Mouse (Mus musculus) liver, embryonic 16.5 days (tissue): ENCODE measurements around the gene Cacna2d2. TPM values are rescaled to one million over a fixed set of nuclear protein-coding genes. Genes with fewer than 3 reads are reported as not detected.

Experiments used
- ATAC-seq: fragments of 200-750 bp; cut with Nextera tagmentation; 2 replicates; pipeline ENCODE4 v1.8.0; 2017; ENCODE audit warnings: low read depth, mild to moderate bottlenecking, moderate number of reproducible peaks, moderate library complexity
- H3K27ac ChIP-seq: fragments of 300-500 bp; sonication (generic); 2 replicates; pipeline ENCODE4 v1.5.1; 2014; ENCODE audit warnings: mild to moderate bottlenecking, low read length
- H3K27me3 ChIP-seq: fragments of 300-500 bp; sonication (generic); 2 replicates; pipeline ENCODE4 v1.6.1; 2014; ENCODE audit warnings: low read depth, low read length, mixed read lengths; ENCODE audit not compliant: control insufficient read depth, insufficient read depth
- H3K36me3 ChIP-seq: fragments of 300-500 bp; sonication (generic); 2 replicates; pipeline ENCODE4 v1.6.1; 2014; ENCODE audit warnings: mild to moderate bottlenecking; ENCODE audit not compliant: control insufficient read depth, insufficient read depth
- H3K4me1 ChIP-seq: fragments of 300-500 bp; sonication (generic); 2 replicates; pipeline ENCODE4 v1.6.1; 2014; ENCODE audit warnings: low read depth, low read length, mixed read lengths; ENCODE audit not compliant: control insufficient read depth
- H3K4me2 ChIP-seq: fragments of 300-500 bp; sonication (generic); 2 replicates; pipeline ENCODE4 v1.6.1; 2014; ENCODE audit warnings: low read depth, low read length, mixed read lengths
- H3K4me3 ChIP-seq: fragments of 300-500 bp; sonication (generic); 2 replicates; pipeline ENCODE4 v1.5.1; 2014; ENCODE audit warnings: low read depth, mild to moderate bottlenecking, low read length
- H3K9ac ChIP-seq: fragments of 300-500 bp; sonication (generic); 2 replicates; pipeline ENCODE4 v1.6.1; 2014; ENCODE audit warnings: low read depth, low read length
- H3K9me3 ChIP-seq: fragments of 300-500 bp; sonication (generic); replicated peaks from 2 replicates; pipeline ENCODE4 v1.6.1; 2016; ENCODE audit warnings: low read length; ENCODE audit not compliant: control insufficient read depth
- WGBS: fragments of 180-500 bp; shearing (Covaris S2); extraction: QIAGEN DNeasy Blood & Tissue Kit; methylation state at CpG from one replicate; pipeline ENCODE4 v1.1.7; 2014; ENCODE audit not compliant: insufficient replicate concordance; 5-methylcytosine and 5-hydroxymethylcytosine counted together
- polyA plus RNA-seq: library from polyadenylated mRNA; unstranded; fragments of >200 nt; fragmentation: Nextera tagmentation; extraction: Ambion mirVana; gene quantifications from 2 replicates; pipeline ENCODE4 v1.2.1, GENCODE M21; 2015

The Cacna2d2 gene
- polyA plus RNA-seq, 1 experiment from 2014 or later: not detected

- 60% methylated on average over 5 of the region's 5 CpGs for WGBS
- Histone ChIP-seq H3K27me3 (no peaks in the 10 kb centered on the region), H3K4me2 (no peak overlapping the region)
Measured at GRCm38 (mm10) chr9:107420898-107421297, 21.5 kb downstream of the Cacna2d2 start.

GRCm38 (mm10) chr9:107422878-107423277 lies 23.5 kb downstream of the Cacna2d2 start:
- H3K27me3 ChIP-seq: no peaks in the 10 kb centered on the region; the same call in 1 of the 2 replicates
- 44% methylated on average over 2 of the region's 2 CpGs for WGBS
- H3K4me2 ChIP-seq: no peak overlapping the region
- H3K9ac ChIP-seq: no peak overlapping the region
- no peak for ATAC-seq
- no peaks in the 10 kb centered on the region for H3K9me3 ChIP-seq
- H3K36me3 ChIP-seq: no peaks in the 10 kb centered on the region
- H3K4me1 ChIP-seq: no peaks in the 10 kb centered on the region
- no peak overlapping the region for H3K27ac ChIP-seq
- H3K4me3 ChIP-seq: no peak overlapping the region

More at GRCm38 (mm10) chr9:107420898-107421297, 21.5 kb downstream of the Cacna2d2 start:
- Histone ChIP-seq H3K36me3 (no peaks in the 10 kb centered on the region), H3K9ac (no peak overlapping the region), H3K4me1 (no peaks in the 10 kb centered on the region), H3K4me3 (no peak overlapping the region), H3K9me3 (no peaks in the 10 kb centered on the region), H3K27ac (no peak overlapping the region)
- no peak for ATAC-seq

DNA sequence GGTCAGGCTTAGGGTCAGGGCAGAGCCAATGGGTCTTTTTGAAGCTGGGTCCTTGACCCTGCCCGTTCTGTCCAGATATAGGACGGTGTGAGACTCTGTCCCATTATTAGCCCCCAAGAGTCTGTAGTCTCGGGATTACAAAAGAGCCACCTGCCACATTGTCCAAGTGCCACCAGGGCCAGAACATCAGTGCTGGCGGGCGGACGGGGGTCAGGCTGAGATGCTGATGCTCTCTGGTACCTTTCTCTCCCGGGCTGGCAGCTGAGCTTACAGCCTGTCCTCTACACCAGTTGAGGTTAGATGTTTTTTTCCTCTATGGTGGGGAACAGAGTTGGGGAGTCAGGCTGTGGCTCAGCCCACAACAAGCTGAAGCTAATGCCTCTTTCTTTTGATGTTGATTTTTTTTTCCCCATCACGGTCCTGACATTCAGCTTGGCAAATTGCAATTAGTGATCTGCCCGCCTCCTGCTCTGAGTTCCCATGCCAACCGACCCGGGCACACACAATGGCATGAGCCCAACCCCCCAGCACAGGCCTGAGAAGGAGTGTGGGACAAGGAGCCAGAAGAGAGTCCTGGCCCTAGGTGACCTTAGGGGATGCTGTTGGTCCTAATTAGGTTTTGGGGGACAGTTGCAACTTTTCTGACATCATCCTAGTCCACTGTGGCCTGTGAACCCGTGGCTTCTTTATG lies 25.2 kb downstream of the Cacna2d2 start:
- Histone ChIP-seq H3K27me3 (no peaks in the 10 kb centered on the region; the same call in 1 of the 2 replicates), H3K9ac (no peak overlapping the region), H3K36me3 (no peaks in the 10 kb centered on the region), H3K4me1 (no peaks in the 10 kb centered on the region), H3K4me3 (no peak overlapping the region), H3K9me3 (no peaks in the 10 kb centered on the region), H3K27ac (no peak overlapping the region), H3K4me2 (no peak overlapping the region)
- 59% methylated on average over 12 of the region's 12 CpGs for WGBS
- ATAC-seq: no peak

DNA sequence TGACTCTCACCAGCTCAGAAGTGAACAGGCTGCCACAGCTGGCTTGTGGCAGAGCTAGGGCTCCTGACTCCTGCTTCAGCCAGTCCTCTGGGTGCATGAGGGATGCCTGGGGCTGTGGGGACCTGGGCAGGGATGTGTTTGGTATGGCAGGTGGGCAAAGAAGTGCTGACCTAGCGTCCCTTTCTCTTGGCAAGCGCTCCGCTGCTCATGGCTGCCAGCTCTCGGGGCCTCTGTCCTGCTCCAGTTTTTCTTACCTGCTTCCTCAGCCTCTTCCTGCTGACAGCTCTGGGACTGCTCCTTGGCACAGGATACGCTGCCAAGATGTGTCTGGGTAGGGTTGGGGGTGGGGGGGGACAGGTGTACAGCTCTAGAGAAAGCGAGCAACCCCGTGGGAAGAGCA lies 28.5 kb downstream of the Cacna2d2 start:
- H3K27me3 ChIP-seq: no peaks in the 10 kb centered on the region; the same call in 1 of the 2 replicates
- no peak overlapping the region for H3K9ac ChIP-seq
- no peaks in the 10 kb centered on the region for H3K36me3 ChIP-seq
- WGBS: 60% methylated on average over 7 of the region's 7 CpGs
- no peaks in the 10 kb centered on the region for H3K4me1 ChIP-seq
- ATAC-seq: no peak
- no peak overlapping the region for H3K4me3 ChIP-seq
- no peak overlapping the region for H3K4me2 ChIP-seq
- H3K27ac ChIP-seq: no peak overlapping the region
- no peaks in the 10 kb centered on the region for H3K9me3 ChIP-seq

- ATAC-seq: no peak
- 43% methylated on average over 5 of the region's 5 CpGs for WGBS
- no peaks in the 10 kb centered on the region for H3K4me1 ChIP-seq
- H3K9ac ChIP-seq: no peak overlapping the region
- no peaks in the 10 kb centered on the region; the same call in 1 of the 2 replicates for H3K27me3 ChIP-seq
- no peak overlapping the region for H3K27ac ChIP-seq
- H3K4me2 ChIP-seq: no peak overlapping the region
- no peaks in the 10 kb centered on the region for H3K36me3 ChIP-seq
- H3K4me3 ChIP-seq: no peak overlapping the region
- H3K9me3 ChIP-seq: no peaks in the 10 kb centered on the region
Measured at GRCm38 (mm10) chr9:107428451-107429186, 29.2 kb downstream of the Cacna2d2 start.

GRCm38 (mm10) chr9:107430445-107430844 lies 31.0 kb downstream of the Cacna2d2 start:
- Histone ChIP-seq H3K4me1 (no peaks in the 10 kb centered on the region), H3K27ac (no peak overlapping the region), H3K9ac (no peak overlapping the region), H3K4me2 (no peak overlapping the region), H3K9me3 (no peaks in the 10 kb centered on the region), H3K36me3 (no peaks in the 10 kb centered on the region), H3K4me3 (no peak overlapping the region), H3K27me3 (no peaks in the 10 kb centered on the region; the same call in 1 of the 2 replicates)
- 55% methylated on average over 12 of the region's 12 CpGs for WGBS
- ATAC-seq: no peak

- 58% methylated on average over 3 of the region's 3 CpGs for WGBS
- H3K4me2 ChIP-seq: no peak overlapping the region
- ATAC-seq: no peak
Measured at GRCm38 (mm10) chr9:107432546-107432945, 33.1 kb downstream of the Cacna2d2 start.

GRCm38 (mm10) chr9:107434851-107435250 lies 35.4 kb downstream of the Cacna2d2 start:
- WGBS: 37% methylated on average over 6 of the region's 6 CpGs
- Histone ChIP-seq H3K36me3 (no peaks in the 10 kb centered on the region), H3K9ac (no peak overlapping the region), H3K4me2 (no peak overlapping the region), H3K9me3 (no peaks in the 10 kb centered on the region), H3K4me3 (no peak overlapping the region), H3K27me3 (no peaks in the 10 kb centered on the region), H3K27ac (no peak overlapping the region), H3K4me1 (no peaks in the 10 kb centered on the region)
- no peak for ATAC-seq

More at GRCm38 (mm10) chr9:107432546-107432945, 33.1 kb downstream of the Cacna2d2 start:
- no peaks in the 10 kb centered on the region for H3K36me3 ChIP-seq
- no peak overlapping the region for H3K9ac ChIP-seq
- H3K27me3 ChIP-seq: no peaks in the 10 kb centered on the region
- H3K27ac ChIP-seq: no peak overlapping the region
- H3K9me3 ChIP-seq: no peaks in the 10 kb centered on the region
- H3K4me3 ChIP-seq: no peak overlapping the region
- no peaks in the 10 kb centered on the region for H3K4me1 ChIP-seq

DNA sequence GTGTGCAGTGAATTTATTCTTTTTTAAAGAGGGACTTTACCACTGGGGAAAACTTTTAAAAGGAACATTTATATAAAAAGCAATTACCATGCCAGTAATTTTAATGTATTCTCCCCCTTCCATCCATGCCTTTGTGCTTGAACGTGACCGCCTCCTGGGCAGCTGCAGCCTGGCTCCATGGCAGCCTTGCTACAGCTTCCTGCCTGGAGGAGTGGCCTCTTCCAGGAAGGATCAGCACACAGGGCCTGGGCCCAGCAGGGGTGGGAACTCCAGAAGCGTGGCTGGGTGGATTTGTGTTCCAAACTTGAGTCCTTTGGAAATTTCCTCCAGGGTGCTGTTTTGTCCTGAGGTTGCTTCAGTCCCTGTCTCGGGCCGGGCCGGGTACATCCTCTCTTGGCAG lies 35.9 kb downstream of the Cacna2d2 start:
- H3K4me3 ChIP-seq: no peak overlapping the region
- H3K4me1 ChIP-seq: no peaks in the 10 kb centered on the region
- no peak for ATAC-seq
- H3K27me3 ChIP-seq: no peaks in the 10 kb centered on the region
- no peak overlapping the region for H3K9ac ChIP-seq
- WGBS: 41% methylated on average over 6 of the region's 6 CpGs
- no peaks in the 10 kb centered on the region for H3K36me3 ChIP-seq
- no peak overlapping the region for H3K27ac ChIP-seq
- H3K9me3 ChIP-seq: no peaks in the 10 kb centered on the region
- no peak overlapping the region for H3K4me2 ChIP-seq
